Mouse (Mus musculus): ENCODE results near the gene Rbms3. TPM values are rescaled to one million over a fixed set of nuclear protein-coding genes. Genes with fewer than 3 reads are reported as not detected.

The Rbms3 gene
- polyA plus RNA-seq, 1 experiment from 2014 or later = 87.2 TPM

GRCm38 (mm10) chr9:116873033-116873975 lies 756.4 kb downstream of the Rbms3 start:
- no peak overlapping the region for H3K4me3 ChIP-seq
- no peak overlapping the region for H3K4me2 ChIP-seq (replicated peaks)
- no peak overlapping the region for H3K27ac ChIP-seq
- H3K4me1 ChIP-seq = no peaks in the 10 kb centered on the region
- no peaks in the 10 kb centered on the region for H3K9me3 ChIP-seq
- H3K36me3 ChIP-seq = no peaks in the 10 kb centered on the region
- ATAC-seq (ENCODE audit: low FRiP score, low read depth) = no peak
- H3K27me3 ChIP-seq (replicated peaks) = no peaks in the 10 kb centered on the region
- H3K9ac ChIP-seq = no peak overlapping the region
- 80% methylated on average over 30 of the region's 30 CpGs for WGBS

GRCm38 (mm10) chr9:116872346-116872745 lies 757.4 kb downstream of the Rbms3 start:
- Histone ChIP-seq H3K4me1 (no peaks in the 10 kb centered on the region), H3K4me3 (no peak overlapping the region), H3K36me3 (no peaks in the 10 kb centered on the region), H3K27ac (no peak overlapping the region), H3K9ac (no peak overlapping the region), H3K27me3 (replicated peaks) (no peaks in the 10 kb centered on the region), H3K4me2 (replicated peaks) (no peak overlapping the region), H3K9me3 (no peaks in the 10 kb centered on the region)
- ATAC-seq (ENCODE audit: low FRiP score, low read depth) = no peak
- WGBS = 88% methylated on average over 6 of the region's 6 CpGs

- no peaks in the 10 kb centered on the region for H3K9me3 ChIP-seq
- no peaks in the 10 kb centered on the region for H3K36me3 ChIP-seq
- no peaks in the 10 kb centered on the region for H3K27me3 ChIP-seq (replicated peaks)
- ATAC-seq (ENCODE audit: low FRiP score, low read depth) = no peak
- WGBS = 93% methylated on average over 5 of the region's 5 CpGs
- H3K9ac ChIP-seq = no peak overlapping the region
- H3K4me3 ChIP-seq = no peak overlapping the region
- H3K27ac ChIP-seq = no peak overlapping the region
- no peak overlapping the region for H3K4me2 ChIP-seq (replicated peaks)
- no peaks in the 10 kb centered on the region for H3K4me1 ChIP-seq
These were observed 758.1 kb downstream of the Rbms3 start for GRCm38 (mm10) chr9:116871576-116871975.

- ATAC-seq (ENCODE audit: low FRiP score, low read depth) = no peak
- WGBS = 92% methylated on average over 7 of the region's 7 CpGs
- H3K9ac ChIP-seq = no peak overlapping the region
- H3K27ac ChIP-seq = no peak overlapping the region
- H3K36me3 ChIP-seq = no peaks in the 10 kb centered on the region
- H3K27me3 ChIP-seq (replicated peaks) = no peaks in the 10 kb centered on the region
- no peak overlapping the region for H3K4me2 ChIP-seq (replicated peaks)
- no peaks in the 10 kb centered on the region for H3K9me3 ChIP-seq
- no peak overlapping the region for H3K4me3 ChIP-seq
- H3K4me1 ChIP-seq = no peaks in the 10 kb centered on the region
These were observed 763.7 kb downstream of the Rbms3 start for GRCm38 (mm10) chr9:116866060-116866459.

GRCm38 (mm10) chr9:116863626-116864025 lies 766.1 kb downstream of the Rbms3 start:
- H3K4me1 ChIP-seq = no peaks in the 10 kb centered on the region
- H3K9ac ChIP-seq = no peak overlapping the region
- H3K9me3 ChIP-seq = no peaks in the 10 kb centered on the region
- no peak overlapping the region for H3K4me3 ChIP-seq
- H3K4me2 ChIP-seq (replicated peaks) = no peak overlapping the region
- H3K36me3 ChIP-seq = no peaks in the 10 kb centered on the region
- ATAC-seq (ENCODE audit: low FRiP score, low read depth) = no peak
- H3K27me3 ChIP-seq (replicated peaks) = no peaks in the 10 kb centered on the region
- 42% methylated on average over 4 of the region's 4 CpGs for WGBS
- no peak overlapping the region for H3K27ac ChIP-seq

GRCm38 (mm10) chr9:116862341-116862740 lies 767.4 kb downstream of the Rbms3 start:
- Histone ChIP-seq H3K27ac (no peak overlapping the region), H3K27me3 (replicated peaks) (no peaks in the 10 kb centered on the region), H3K36me3 (no peaks in the 10 kb centered on the region), H3K4me3 (no peak overlapping the region), H3K4me2 (replicated peaks) (no peak overlapping the region), H3K4me1 (no peaks in the 10 kb centered on the region), H3K9me3 (no peaks in the 10 kb centered on the region), H3K9ac (no peak overlapping the region)
- WGBS = 89% methylated on average over 3 of the region's 3 CpGs
- ATAC-seq (ENCODE audit: low FRiP score, low read depth) = no peak

- Histone ChIP-seq H3K4me3 (no peak overlapping the region), H3K4me1 (peaks cover 2% of the 10 kb centered on the region; the same call in 1 of the 2 replicates), H3K36me3 (no peaks in the 10 kb centered on the region), H3K9me3 (no peaks in the 10 kb centered on the region), H3K4me2 (replicated peaks) (no peak overlapping the region), H3K27ac (no peak overlapping the region), H3K9ac (no peak overlapping the region), H3K27me3 (replicated peaks) (no peaks in the 10 kb centered on the region)
- ATAC-seq (ENCODE audit: low FRiP score, low read depth) = no peak
- WGBS = 92% methylated on average over 6 of the region's 6 CpGs
These were observed 771.7 kb downstream of the Rbms3 start for GRCm38 (mm10) chr9:116857861-116858595.

- Histone ChIP-seq H3K36me3 (no peaks in the 10 kb centered on the region), H3K9me3 (no peaks in the 10 kb centered on the region), H3K9ac (no peak overlapping the region), H3K4me2 (replicated peaks) (no peak overlapping the region), H3K27ac (no peak overlapping the region), H3K27me3 (replicated peaks) (no peaks in the 10 kb centered on the region), H3K4me1 (peaks cover 2% of the 10 kb centered on the region; the same call in 1 of the 2 replicates), H3K4me3 (no peak overlapping the region)
- no peak for ATAC-seq (ENCODE audit: low FRiP score, low read depth)
- WGBS = 87% methylated on average over 3 of the region's 3 CpGs
These were observed 772.6 kb downstream of the Rbms3 start for GRCm38 (mm10) chr9:116857151-116857550.

- Histone ChIP-seq H3K27me3 (replicated peaks) (no peaks in the 10 kb centered on the region), H3K9ac (no peak overlapping the region), H3K27ac (no peak overlapping the region), H3K9me3 (no peaks in the 10 kb centered on the region), H3K4me2 (replicated peaks) (no peak overlapping the region), H3K36me3 (no peaks in the 10 kb centered on the region), H3K4me1 (peaks cover 2% of the 10 kb centered on the region; the same call in 1 of the 2 replicates), H3K4me3 (no peak overlapping the region)
- WGBS = 43% methylated on average over 3 of the region's 3 CpGs
- ATAC-seq (ENCODE audit: low FRiP score, low read depth) = no peak
These were observed 774.0 kb downstream of the Rbms3 start for GRCm38 (mm10) chr9:116855744-116856143.

- Histone ChIP-seq H3K9me3 (no peaks in the 10 kb centered on the region), H3K4me3 (no peak overlapping the region), H3K27me3 (replicated peaks) (no peaks in the 10 kb centered on the region), H3K27ac (no peak overlapping the region), H3K36me3 (no peaks in the 10 kb centered on the region), H3K4me2 (replicated peaks) (no peak overlapping the region), H3K9ac (no peak overlapping the region), H3K4me1 (no peaks in the 10 kb centered on the region)
- 88% methylated on average over 4 of the region's 4 CpGs for WGBS
- ATAC-seq (ENCODE audit: low FRiP score, low read depth) = no peak
These were observed 780.8 kb downstream of the Rbms3 start for GRCm38 (mm10) chr9:116848905-116849304.

GRCm38 (mm10) chr9:116848166-116848565 lies 781.5 kb downstream of the Rbms3 start:
- H3K27ac ChIP-seq = no peak overlapping the region
- no peak overlapping the region for H3K4me2 ChIP-seq (replicated peaks)
- H3K9me3 ChIP-seq = no peaks in the 10 kb centered on the region
- H3K4me3 ChIP-seq = no peak overlapping the region
- no peaks in the 10 kb centered on the region for H3K36me3 ChIP-seq
- H3K4me1 ChIP-seq = no peaks in the 10 kb centered on the region
- no peak overlapping the region for H3K9ac ChIP-seq
- H3K27me3 ChIP-seq (replicated peaks) = no peaks in the 10 kb centered on the region
- WGBS = 83% methylated on average over 10 of the region's 10 CpGs
- no peak for ATAC-seq (ENCODE audit: low FRiP score, low read depth)

GRCm38 (mm10) chr9:116847241-116848135 lies 782.2 kb downstream of the Rbms3 start:
- H3K36me3 ChIP-seq = no peaks in the 10 kb centered on the region
- H3K9ac ChIP-seq = no peak overlapping the region
- no peaks in the 10 kb centered on the region for H3K27me3 ChIP-seq (replicated peaks)
- no peak overlapping the region for H3K27ac ChIP-seq
- no peaks in the 10 kb centered on the region for H3K4me1 ChIP-seq
- no peak for ATAC-seq (ENCODE audit: low FRiP score, low read depth)
- no peak overlapping the region for H3K4me2 ChIP-seq (replicated peaks)
- H3K4me3 ChIP-seq = no peak overlapping the region
- whole genome bisulfite sequencing = 79% methylated on average over 7 of the region's 7 CpGs
- no peaks in the 10 kb centered on the region for H3K9me3 ChIP-seq
